Mouse (Mus musculus): ENCODE results near the gene Aup1.

DNA sequence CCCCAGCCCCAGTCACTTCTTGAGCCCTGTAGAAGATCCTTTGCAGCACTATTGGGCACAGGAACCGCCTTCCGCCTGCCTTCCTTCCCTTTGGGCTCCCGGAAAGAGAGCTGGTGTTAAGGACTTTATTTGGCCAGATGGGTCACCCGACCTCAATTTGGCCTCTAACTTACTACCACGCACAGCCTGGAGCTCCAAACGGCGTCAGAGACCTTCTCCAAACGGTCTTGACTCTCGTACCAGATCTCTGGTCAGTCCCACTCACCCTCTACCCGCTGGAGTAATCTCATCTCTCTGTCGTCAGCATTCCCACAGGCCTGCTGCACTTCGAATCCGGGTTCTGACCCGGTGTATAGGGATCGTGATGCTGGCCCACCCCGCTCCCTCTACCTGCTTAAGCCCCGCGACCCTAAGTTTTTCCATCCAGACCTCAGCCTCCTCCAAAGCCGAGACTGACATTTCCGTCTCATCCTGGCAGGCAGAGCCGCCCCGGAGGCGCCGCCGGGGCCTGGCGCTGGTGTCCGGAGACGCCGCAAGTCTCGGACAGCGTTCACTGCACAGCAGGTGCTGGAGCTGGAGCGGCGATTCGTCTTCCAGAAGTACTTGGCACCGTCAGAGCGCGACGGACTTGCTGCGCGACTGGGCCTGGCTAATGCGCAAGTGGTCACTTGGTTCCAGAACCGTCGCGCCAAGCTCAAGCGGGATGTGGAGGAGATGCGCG is 33.0 kb downstream of the Aup1 start:
- no peak for TF ChIP-seq CTCF (IDR thresholded peaks at IDR 0.05; ENCODE audit: low read depth)
- TF ChIP-seq EP300 (optimal IDR thresholded peaks at IDR 0.05), result no peak

Data from stomach, postnatal 0 days (tissue).